Mouse (Mus musculus) forebrain, embryonic 11.5 days (tissue): ENCODE data around the gene Scgb2b27. TPM values are rescaled to one million over a fixed set of nuclear protein-coding genes. Genes with fewer than 3 reads are reported as not detected.
"Not testable (repeated sequence)": the region's sequence is repeated elsewhere in the genome, so short reads cannot be mapped to it uniquely, and the experiment has no call there.

ENCODE experiments used
- ATAC-seq: fragments of 200-750 bp; cut with Nextera tagmentation; replicated peaks from 2 replicates; pipeline ENCODE4 v1.8.0; 2017; ENCODE audit warnings: moderate TSS enrichment; ENCODE audit not compliant: low FRiP score
- DNase-seq: peaks from one replicate; pipeline ENCODE4 v3.0.0-alpha.2; 2017; ENCODE audit warnings: low spot score
- H3K27ac ChIP-seq: fragments of 300-500 bp; sonication (generic); 2 replicates; pipeline ENCODE4 v1.5.1; 2014; ENCODE audit warnings: low read depth, low read length
- H3K27me3 ChIP-seq: fragments of 300-500 bp; sonication (generic); 2 replicates; pipeline ENCODE4 v1.6.1; 2014; ENCODE audit warnings: mild to moderate bottlenecking, low read length, mixed read lengths; ENCODE audit not compliant: control insufficient read depth, insufficient read depth
- H3K36me3 ChIP-seq: fragments of 300-500 bp; sonication (generic); 2 replicates; pipeline ENCODE4 v1.6.1; 2014; ENCODE audit warnings: mild to moderate bottlenecking, low read length, moderate library complexity, mixed read lengths; ENCODE audit not compliant: control insufficient read depth, insufficient read depth
- H3K4me1 ChIP-seq: fragments of 300-500 bp; sonication (generic); replicated peaks from 2 replicates; pipeline ENCODE4 v1.6.1; 2014; ENCODE audit warnings: low read length, mixed read lengths; ENCODE audit not compliant: control insufficient read depth, insufficient read depth
- H3K4me2 ChIP-seq: fragments of 300-500 bp; sonication (generic); 2 replicates; pipeline ENCODE4 v1.6.1; 2014; ENCODE audit warnings: low read depth, mild to moderate bottlenecking, low read length, moderate library complexity, mixed read lengths; ENCODE audit not compliant: severe bottlenecking
- H3K4me3 ChIP-seq: fragments of 300-500 bp; sonication (generic); 2 replicates; pipeline ENCODE4 v1.5.1; 2014; ENCODE audit warnings: low read depth, low read length
- H3K9ac ChIP-seq: fragments of 300-500 bp; sonication (generic); 2 replicates; pipeline ENCODE4 v1.6.1; 2014; ENCODE audit warnings: low read length
- H3K9me3 ChIP-seq: fragments of 300-500 bp; sonication (generic); 2 replicates; pipeline ENCODE4 v1.6.1; 2016; ENCODE audit warnings: low read length, mixed read lengths; ENCODE audit not compliant: control insufficient read depth
- WGBS: fragments of 180-500 bp; shearing (Covaris S2); extraction: QIAGEN DNeasy Blood & Tissue Kit; methylation state at CpG from one replicate; pipeline ENCODE4 v1.1.7; 2014; 5-methylcytosine and 5-hydroxymethylcytosine counted together
- polyA plus RNA-seq: library from polyadenylated mRNA; unstranded; fragments of >200 nt; fragmentation: Nextera tagmentation; extraction: Ambion mirVana; gene quantifications from 2 replicates; pipeline ENCODE4 v1.2.1, GENCODE M21; 2014

Gene Scgb2b27
- polyA plus RNA-seq: not detected in 2 replicates

DNA sequence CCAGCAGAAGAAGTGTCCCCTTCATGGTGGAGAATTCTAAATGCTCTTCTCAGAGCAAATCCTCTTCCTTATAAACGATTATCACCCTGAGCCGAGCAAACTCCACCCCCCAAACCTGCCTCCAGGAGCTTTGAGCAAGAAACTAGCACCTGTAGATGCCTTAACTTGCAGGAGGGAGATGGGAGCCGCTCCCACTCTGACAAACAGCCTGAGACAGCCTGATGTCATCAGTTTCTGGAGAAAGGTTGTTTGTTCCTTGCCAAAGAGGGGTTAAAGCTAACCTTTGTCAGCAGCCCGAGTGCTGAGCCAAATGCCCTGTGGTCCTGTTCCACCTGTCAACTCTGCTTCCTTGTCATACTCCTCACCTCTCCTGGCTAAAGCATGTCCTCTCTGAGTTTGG, at the start of gene Scgb2b27:
Gene Scgb2b27 (minus strand): TSS at position 101 of the 400 bp plus-strand sequence.
- Histone ChIP-seq H3K36me3 (no peaks in the 10 kb centered on the region), H3K9me3 (peaks cover 12% of the 10 kb centered on the region; the same call in 1 of the 2 replicates), H3K9ac (no peak within 1 kb of the TSS), H3K4me2 (no peak within 1 kb of the TSS), H3K4me1 (no peaks in the 10 kb centered on the region), H3K4me3 (no peak within 1 kb of the TSS), H3K27ac (no peak within 1 kb of the TSS), H3K27me3 (no peaks in the 10 kb centered on the region)
- ATAC-seq (no peak), DNase-seq (no peak)
- 70% methylated on average over 4 of the region's 4 CpGs for WGBS

DNA sequence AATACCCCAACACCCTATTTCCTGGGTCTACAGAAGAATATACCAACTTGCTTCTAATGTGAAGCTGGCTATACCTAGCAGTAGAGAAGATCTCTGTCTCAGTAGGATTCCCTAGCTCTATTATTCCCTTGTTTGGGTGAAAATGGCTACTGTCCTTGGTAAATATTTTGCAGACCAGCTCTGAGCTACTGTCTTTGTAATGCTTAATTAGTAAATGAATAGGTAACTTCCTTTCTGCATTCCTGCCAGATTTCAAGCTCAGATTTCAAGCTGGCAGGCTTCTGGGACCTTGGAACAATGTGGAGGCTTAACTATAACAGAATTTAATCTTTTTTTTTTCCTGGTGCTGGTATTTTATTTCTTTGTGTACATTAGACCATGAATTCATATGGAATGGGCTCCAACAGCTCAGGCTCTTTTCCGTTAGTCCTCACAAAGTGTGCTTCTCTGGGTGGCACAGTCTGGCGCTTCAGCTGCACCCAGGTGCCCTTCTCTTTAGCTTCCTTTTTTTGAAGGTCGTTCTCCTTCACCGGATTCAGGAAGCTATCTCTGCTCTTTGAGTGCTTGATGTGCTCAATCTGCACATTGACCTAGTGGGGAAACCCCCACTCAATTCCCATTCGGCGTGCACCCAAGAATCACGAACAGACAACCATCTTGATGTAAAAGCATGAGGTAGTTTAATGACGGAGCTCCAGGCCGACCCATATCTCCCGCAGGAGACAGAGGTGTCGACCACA, 22.5 kb upstream of the Scgb2b27 start:
- not testable (repeated sequence) for H3K27ac ChIP-seq, H3K4me1 ChIP-seq, H3K9ac ChIP-seq, H3K4me2 ChIP-seq, H3K4me3 ChIP-seq, H3K27me3 ChIP-seq, H3K9me3 ChIP-seq, H3K36me3 ChIP-seq, DNase-seq, ATAC-seq
- 88% methylated on average over 11 of the region's 11 CpGs for WGBS

DNA sequence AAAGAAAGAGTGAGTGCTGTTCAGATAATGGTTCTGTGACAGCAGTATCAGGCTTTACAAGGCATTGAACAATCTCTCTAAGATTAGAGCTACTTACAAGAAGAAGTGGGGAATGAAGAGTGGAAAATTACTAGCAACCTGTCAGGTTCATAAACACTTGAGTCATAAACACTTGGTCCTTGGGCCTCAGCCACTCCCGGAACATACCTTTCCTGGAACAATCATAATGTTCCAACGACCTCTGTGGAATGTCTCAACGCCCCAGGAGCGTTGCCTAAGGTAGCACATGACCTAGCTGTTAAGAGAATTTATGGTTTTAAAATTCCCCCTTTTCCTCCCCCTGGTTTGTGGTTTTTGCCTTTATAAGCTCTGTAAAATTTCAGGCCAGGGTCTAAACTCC, 20.8 kb upstream of the Scgb2b27 start:
- H3K9ac ChIP-seq, H3K9me3 ChIP-seq, H3K4me2 ChIP-seq, H3K27me3 ChIP-seq, H3K36me3 ChIP-seq, ATAC-seq, H3K4me3 ChIP-seq, DNase-seq, H3K27ac ChIP-seq, H3K4me1 ChIP-seq: not testable (repeated sequence)
- 82% methylated on average over 1 of the region's 4 CpGs for WGBS

DNA sequence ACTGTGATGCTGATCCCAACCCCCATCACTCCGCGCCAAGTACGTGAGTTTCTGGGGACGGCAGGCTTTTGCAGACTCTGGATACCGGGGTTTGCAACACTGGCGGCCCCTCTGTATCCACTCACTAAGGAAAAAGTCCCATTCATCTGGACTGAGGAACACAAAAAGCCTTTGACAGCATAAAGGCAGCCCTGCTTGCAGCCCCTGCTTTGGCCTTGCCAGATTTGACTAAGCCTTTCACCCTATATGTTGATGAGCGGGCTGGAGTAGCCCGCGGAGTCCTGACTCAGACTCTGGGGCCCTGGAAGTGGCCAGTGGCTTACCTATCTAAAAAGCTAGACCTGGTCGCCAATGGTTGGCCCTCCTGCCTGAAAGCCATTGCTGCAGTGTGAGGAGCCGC, 16.3 kb upstream of the Scgb2b27 start:
- Histone ChIP-seq H3K4me3 (no peak overlapping the region), H3K9ac (no peak overlapping the region), H3K27ac (no peak overlapping the region), H3K4me1 (no peaks in the 10 kb centered on the region), H3K27me3 (no peaks in the 10 kb centered on the region), H3K36me3 (no peaks in the 10 kb centered on the region), H3K4me2 (no peak overlapping the region), H3K9me3 (peaks cover 10% of the 10 kb centered on the region; the same call in 1 of the 2 replicates)
- 90% methylated on average over 11 of the region's 11 CpGs for WGBS
- ATAC-seq (no peak), DNase-seq (no peak)

DNA sequence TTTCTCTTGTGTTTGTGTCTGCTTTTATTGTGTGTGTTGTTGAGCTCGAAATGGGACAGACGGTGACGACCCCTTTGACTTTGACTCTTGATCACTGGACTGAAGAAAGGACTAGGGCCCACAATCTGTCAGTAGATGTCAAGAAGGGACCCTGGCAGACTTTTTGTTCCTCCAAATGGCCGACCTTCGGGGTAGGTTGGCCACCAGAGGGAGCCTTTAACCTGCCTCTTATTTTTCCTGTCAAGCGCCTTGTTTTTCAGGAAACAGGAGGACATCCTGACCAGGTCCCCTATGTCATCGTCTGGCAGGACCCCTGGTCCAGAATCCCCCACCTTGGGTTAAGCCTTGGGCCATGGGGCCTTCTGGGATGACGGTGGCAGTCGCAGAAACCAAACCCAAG, 13.5 kb upstream of the Scgb2b27 start:
- peak; percentile 19 for DNase-seq
- not testable (repeated sequence) for H3K9ac ChIP-seq, H3K27me3 ChIP-seq, H3K36me3 ChIP-seq, ATAC-seq, H3K9me3 ChIP-seq, H3K27ac ChIP-seq, H3K4me2 ChIP-seq, H3K4me3 ChIP-seq, H3K4me1 ChIP-seq
- WGBS: 81% methylated on average over 9 of the region's 9 CpGs

DNA sequence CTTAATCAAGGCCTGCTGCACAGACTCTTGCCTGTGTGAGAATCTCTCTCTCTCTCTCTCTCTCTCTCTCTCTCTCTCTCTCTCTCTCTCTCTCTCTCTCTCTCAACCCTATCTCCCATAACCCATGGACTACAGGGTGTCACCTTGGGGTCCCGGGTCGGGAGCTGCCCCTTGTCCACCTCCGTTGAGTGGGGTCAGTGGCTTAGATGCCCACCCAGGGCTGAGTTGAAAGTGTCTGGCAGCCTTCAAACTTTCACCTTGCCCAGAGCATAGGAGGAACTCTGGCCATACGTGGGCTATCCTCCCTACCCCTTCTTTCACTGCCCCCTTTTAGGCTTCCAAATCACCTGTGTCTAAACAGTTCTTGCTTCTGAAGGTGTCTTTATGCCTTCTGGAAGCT, 11.9 kb upstream of the Scgb2b27 start:
- Histone ChIP-seq H3K4me1 (no peaks in the 10 kb centered on the region), H3K27ac (no peak overlapping the region), H3K4me3 (no peak overlapping the region), H3K36me3 (no peaks in the 10 kb centered on the region), H3K27me3 (no peaks in the 10 kb centered on the region), H3K9me3 (peaks cover 11% of the 10 kb centered on the region; the same call in 1 of the 2 replicates), H3K9ac (no peak overlapping the region), H3K4me2 (no peak overlapping the region)
- ATAC-seq (no peak), DNase-seq (no peak)
- 92% methylated on average over 4 of the region's 4 CpGs for WGBS

DNA sequence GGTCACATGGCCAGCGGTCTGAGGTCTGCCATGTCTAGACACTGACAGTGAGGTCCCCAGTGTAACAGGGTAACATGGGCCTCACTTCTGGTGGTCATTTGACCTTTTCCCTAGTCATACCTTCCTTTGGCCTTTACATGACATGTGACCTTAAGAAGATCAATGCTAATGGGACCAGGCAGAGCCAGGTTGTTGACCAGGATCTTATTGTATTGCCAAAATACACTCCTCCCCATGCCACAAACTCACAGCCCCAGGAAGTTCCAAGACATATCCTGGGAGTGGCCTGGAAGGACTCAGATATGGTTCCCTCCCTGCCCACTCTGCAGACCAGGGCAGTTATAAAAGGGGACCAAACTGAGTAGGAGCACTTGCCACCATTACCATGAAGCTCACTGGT, 7.4 kb upstream of the Scgb2b27 start, which contains the start of gene Scgb1b27:
Gene Scgb1b27 (plus strand): TSS at position 301 of the 400 bp plus-strand sequence.
- not testable (repeated sequence) for H3K4me1 ChIP-seq, H3K36me3 ChIP-seq, H3K9ac ChIP-seq, ATAC-seq, H3K4me2 ChIP-seq, H3K27me3 ChIP-seq, H3K4me3 ChIP-seq, DNase-seq, H3K27ac ChIP-seq
- 100% methylated on average over 1 of the region's 1 CpGs for WGBS
- peaks cover 12% of the 10 kb centered on the region; the same call in 1 of the 2 replicates for H3K9me3 ChIP-seq

DNA sequence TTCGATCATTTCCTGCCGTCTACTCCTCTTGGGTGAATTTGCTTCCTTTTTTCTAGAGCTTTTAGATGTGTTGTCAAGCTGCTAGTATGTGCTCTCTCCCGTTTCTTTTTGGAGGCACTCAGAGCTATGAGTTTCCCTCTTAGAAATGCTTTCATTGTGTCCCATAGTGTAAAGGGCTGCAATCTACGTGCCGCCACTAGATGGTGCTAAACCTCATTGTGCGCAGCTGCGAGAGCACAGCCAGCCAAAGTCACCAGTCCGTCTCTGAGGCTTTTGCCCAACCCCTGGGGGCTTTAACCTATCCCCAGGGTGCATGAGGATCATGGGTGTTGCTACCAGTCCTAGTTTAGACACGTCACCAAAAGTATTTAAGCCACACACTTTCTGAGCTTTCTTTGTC, 31.5 kb downstream of the Scgb2b27 start:
- DNase-seq, H3K27me3 ChIP-seq, H3K4me3 ChIP-seq, H3K36me3 ChIP-seq, H3K9ac ChIP-seq, H3K27ac ChIP-seq, H3K9me3 ChIP-seq, H3K4me1 ChIP-seq, H3K4me2 ChIP-seq, ATAC-seq: not testable (repeated sequence)
- 30% methylated on average over 8 of the region's 9 CpGs for WGBS
